Mouse (Mus musculus): Measurements from ENCODE around the gene Olfr801. TPM values are rescaled to one million over a fixed set of nuclear protein-coding genes. Genes with fewer than 3 reads are reported as not detected.

Olfr801 gene
- polyA plus RNA-seq, 1 experiment from 2014 or later: not detected

DNA sequence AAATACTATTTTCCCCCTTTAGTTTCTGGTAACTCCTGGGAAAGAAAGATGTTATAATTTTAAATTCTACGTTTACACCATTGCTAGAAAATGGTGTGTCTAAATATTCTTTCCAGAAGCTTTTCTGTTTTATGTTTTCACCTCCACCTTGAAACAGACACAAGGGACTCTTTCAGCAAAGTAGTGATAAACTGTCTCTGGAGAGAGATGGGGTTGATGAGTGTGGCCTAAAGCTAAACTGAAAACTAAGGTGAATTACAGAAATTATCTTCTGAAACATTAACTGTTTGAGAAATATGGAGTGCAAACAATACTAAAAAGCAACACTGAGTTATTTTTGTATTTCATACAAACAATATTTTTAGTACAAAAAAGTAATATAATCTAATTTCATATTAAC is 45.8 kb downstream of the Olfr801 start, which contains the start of gene Olfr798:
Olfr798 (minus strand) TSS at position 101 of the 400 bp plus-strand sequence.
- 70% methylated on average over 1 of the region's 1 CpGs for WGBS
- DNase-seq (ENCODE audit: low spot score): no peak
- TF ChIP-seq EP300 (IDR thresholded peaks at IDR 0.05) (no peak), CTCF (IDR thresholded peaks at IDR 0.05) (no peak)

DNA sequence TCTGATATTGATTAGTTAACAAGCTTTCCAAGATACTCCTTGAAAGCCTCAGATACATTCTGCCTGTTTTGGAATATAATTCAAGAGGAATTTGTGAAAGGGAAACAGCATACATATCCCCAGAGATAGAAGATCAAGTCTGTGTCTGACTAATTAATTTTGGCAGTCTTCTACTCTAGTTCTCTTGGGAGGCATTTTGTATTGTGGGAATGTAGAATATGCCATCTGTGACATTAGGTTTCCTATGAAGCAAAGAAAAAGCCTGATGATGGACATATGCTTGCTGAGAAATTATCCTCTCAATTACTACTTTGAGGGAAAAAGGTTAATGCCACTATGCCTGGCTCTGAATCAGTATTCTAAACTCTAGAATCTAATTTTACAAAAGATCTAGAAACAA is 50.4 kb downstream of the Olfr801 start:
- Histone ChIP-seq H3K36me3 (ENCODE audit: insufficient read depth, low read length) (no peaks in the 10 kb centered on the region), H3K4me3 (ENCODE audit: low read depth, low read length) (no peak overlapping the region)

More for the DNA sequence above, 45.8 kb downstream of the Olfr801 start, which contains the start of gene Olfr798:
- Histone ChIP-seq H3K4me3 (ENCODE audit: low read depth, low read length) (no peak within 1 kb of the TSS), H3K9me3 (ENCODE audit: low read length) (no peaks in the 10 kb centered on the region), H3K36me3 (ENCODE audit: insufficient read depth, low read length) (no peaks in the 10 kb centered on the region), H3K9ac (replicated peaks; ENCODE audit: low read depth) (no peak within 1 kb of the TSS), H3K4me1 (ENCODE audit: insufficient read depth, low read depth, low read length) (no peaks in the 10 kb centered on the region), H3K27ac (ENCODE audit: low read length) (no peak within 1 kb of the TSS), H3K4me2 (replicated peaks; ENCODE audit: low read depth, low read length) (no peak within 1 kb of the TSS), H3K27me3 (replicated peaks; ENCODE audit: insufficient read depth, low read length) (no peaks in the 10 kb centered on the region)
- ATAC-seq: no peak

DNA sequence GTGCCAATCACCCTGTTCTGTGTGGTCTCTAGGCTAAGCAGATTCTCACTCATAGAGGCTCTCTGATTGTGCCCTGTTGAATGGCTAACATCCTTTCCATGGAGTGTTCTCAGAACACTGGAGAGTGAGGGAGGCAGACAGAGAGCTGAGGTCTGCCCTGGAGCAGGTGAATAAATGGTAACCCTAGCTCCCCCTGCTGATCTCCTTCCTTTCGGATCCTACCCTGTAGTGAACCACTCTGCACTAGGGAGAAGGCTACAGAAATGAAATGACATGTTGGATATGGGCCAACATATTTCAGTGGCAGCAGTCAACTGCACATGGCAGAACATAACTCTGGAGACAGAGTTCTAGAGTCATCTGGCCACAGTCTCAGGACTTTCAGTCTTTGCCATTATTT is 51.9 kb downstream of the Olfr801 start:
- no peak overlapping the region for H3K4me2 ChIP-seq (replicated peaks; ENCODE audit: low read depth, low read length)
- WGBS: 33% methylated on average over 1 of the region's 1 CpGs
- DNase-seq (ENCODE audit: low spot score) (no peak), ATAC-seq (no peak)
- no peaks in the 10 kb centered on the region for H3K4me1 ChIP-seq (ENCODE audit: insufficient read depth, low read depth, low read length)
- H3K27me3 ChIP-seq (replicated peaks; ENCODE audit: insufficient read depth, low read length): no peaks in the 10 kb centered on the region
- H3K9ac ChIP-seq (replicated peaks; ENCODE audit: low read depth): no peak overlapping the region
- H3K9me3 ChIP-seq (ENCODE audit: low read length): no peaks in the 10 kb centered on the region
- H3K27ac ChIP-seq (ENCODE audit: low read length): no peak overlapping the region
- H3K4me3 ChIP-seq (ENCODE audit: low read depth, low read length): no peak overlapping the region
- TF ChIP-seq CTCF (IDR thresholded peaks at IDR 0.05) (no peak), EP300 (IDR thresholded peaks at IDR 0.05) (no peak)
- H3K36me3 ChIP-seq (ENCODE audit: insufficient read depth, low read length): no peaks in the 10 kb centered on the region

More for the DNA sequence above, 50.4 kb downstream of the Olfr801 start:
- H3K27me3 ChIP-seq (replicated peaks; ENCODE audit: insufficient read depth, low read length): no peaks in the 10 kb centered on the region
- no peak for DNase-seq (ENCODE audit: low spot score)
- TF ChIP-seq EP300 (IDR thresholded peaks at IDR 0.05): no peak
- TF ChIP-seq CTCF (IDR thresholded peaks at IDR 0.05): no peak
- no peak overlapping the region for H3K27ac ChIP-seq (ENCODE audit: low read length)
- H3K9me3 ChIP-seq (ENCODE audit: low read length): no peaks in the 10 kb centered on the region
- H3K9ac ChIP-seq (replicated peaks; ENCODE audit: low read depth): no peak overlapping the region
- H3K4me1 ChIP-seq (ENCODE audit: insufficient read depth, low read depth, low read length): no peaks in the 10 kb centered on the region
- ATAC-seq: no peak
- no peak overlapping the region for H3K4me2 ChIP-seq (replicated peaks; ENCODE audit: low read depth, low read length)

Other genes starting within 250 kb of the Olfr801 start
- gene Olfr786, start 246.6 kb downstream of the Olfr801 start, polyA plus RNA-seq (2015; fragmentation: Nextera tagmentation; extraction: Ambion mirVana): not detected in 2 replicates
- not detected in 2 replicates for gene Olfr787, start 212.0 kb downstream of the Olfr801 start, polyA plus RNA-seq (2015; fragmentation: Nextera tagmentation; extraction: Ambion mirVana)
- not detected in 2 replicates for gene Olfr788, start 202.9 kb downstream of the Olfr801 start, polyA plus RNA-seq (2015; fragmentation: Nextera tagmentation; extraction: Ambion mirVana)
- not detected in 2 replicates for gene Olfr789, start 189.1 kb downstream of the Olfr801 start, polyA plus RNA-seq (2015; fragmentation: Nextera tagmentation; extraction: Ambion mirVana)
- gene Olfr790, start 175.4 kb downstream of the Olfr801 start, polyA plus RNA-seq (2015; fragmentation: Nextera tagmentation; extraction: Ambion mirVana): not detected in 2 replicates
- not detected in 2 replicates for gene Olfr791, start 152.1 kb downstream of the Olfr801 start, polyA plus RNA-seq (2015; fragmentation: Nextera tagmentation; extraction: Ambion mirVana)
- gene Olfr792, start 134.7 kb downstream of the Olfr801 start, polyA plus RNA-seq (2015; fragmentation: Nextera tagmentation; extraction: Ambion mirVana): not detected in 2 replicates
- gene Olfr794, start 106.2 kb downstream of the Olfr801 start, polyA plus RNA-seq (2015; fragmentation: Nextera tagmentation; extraction: Ambion mirVana): not detected in 2 replicates
- not detected in 2 replicates for gene Olfr796, start 61.3 kb downstream of the Olfr801 start, polyA plus RNA-seq (2015; fragmentation: Nextera tagmentation; extraction: Ambion mirVana)
- gene Olfr798, start 45.9 kb downstream of the Olfr801 start, polyA plus RNA-seq (2015; fragmentation: Nextera tagmentation; extraction: Ambion mirVana): not detected in 2 replicates
- gene Olfr799, start 36.4 kb downstream of the Olfr801 start, polyA plus RNA-seq (2015; fragmentation: Nextera tagmentation; extraction: Ambion mirVana): not detected in 2 replicates
- not detected in 2 replicates for gene Olfr800, start 16.2 kb downstream of the Olfr801 start, polyA plus RNA-seq (2015; fragmentation: Nextera tagmentation; extraction: Ambion mirVana)
- gene Olfr802, start 14.3 kb upstream of the Olfr801 start, polyA plus RNA-seq (2015; fragmentation: Nextera tagmentation; extraction: Ambion mirVana): not detected in 2 replicates
- not detected in 2 replicates for gene Olfr803, start 20.4 kb upstream of the Olfr801 start, polyA plus RNA-seq (2015; fragmentation: Nextera tagmentation; extraction: Ambion mirVana)
- gene Olfr804, start 29.3 kb upstream of the Olfr801 start, polyA plus RNA-seq (2015; fragmentation: Nextera tagmentation; extraction: Ambion mirVana): not detected in 2 replicates
- gene Olfr805, start 55.5 kb upstream of the Olfr801 start, polyA plus RNA-seq (2015; fragmentation: Nextera tagmentation; extraction: Ambion mirVana): not detected in 2 replicates
- gene Olfr806, start 68.1 kb upstream of the Olfr801 start, polyA plus RNA-seq (2015; fragmentation: Nextera tagmentation; extraction: Ambion mirVana): not detected in 2 replicates
- gene Olfr807, start 83.9 kb upstream of the Olfr801 start, polyA plus RNA-seq (2015; fragmentation: Nextera tagmentation; extraction: Ambion mirVana): not detected in 2 replicates
- gene Olfr808, start 91.6 kb upstream of the Olfr801 start, polyA plus RNA-seq (2015; fragmentation: Nextera tagmentation; extraction: Ambion mirVana): not detected in 2 replicates
- gene Olfr809, start 100.8 kb upstream of the Olfr801 start, polyA plus RNA-seq (2015; fragmentation: Nextera tagmentation; extraction: Ambion mirVana): not detected in 2 replicates
- not detected in 2 replicates for gene Olfr810, start 121.1 kb upstream of the Olfr801 start, polyA plus RNA-seq (2015; fragmentation: Nextera tagmentation; extraction: Ambion mirVana)
- not detected in 2 replicates for gene Olfr811, start 130.5 kb upstream of the Olfr801 start, polyA plus RNA-seq (2015; fragmentation: Nextera tagmentation; extraction: Ambion mirVana)
- not detected in 2 replicates for gene Olfr812, start 172.2 kb upstream of the Olfr801 start, polyA plus RNA-seq (2015; fragmentation: Nextera tagmentation; extraction: Ambion mirVana)
- not detected in 2 replicates for gene Olfr813, start 181.5 kb upstream of the Olfr801 start, polyA plus RNA-seq (2015; fragmentation: Nextera tagmentation; extraction: Ambion mirVana)
- not detected in 2 replicates for gene Olfr814, start 206.0 kb upstream of the Olfr801 start, polyA plus RNA-seq (2015; fragmentation: Nextera tagmentation; extraction: Ambion mirVana)
- not detected in 2 replicates for gene Olfr815, start 232.0 kb upstream of the Olfr801 start, polyA plus RNA-seq (2015; fragmentation: Nextera tagmentation; extraction: Ambion mirVana)
- gene Olfr816, start 241.7 kb upstream of the Olfr801 start, polyA plus RNA-seq (2015; fragmentation: Nextera tagmentation; extraction: Ambion mirVana): not detected in 2 replicates

Measured in lung, postnatal 0 days (tissue).